In genomic region chr8:51428851-51429250, GRCm38 (mm10) we compare ENCODE assay signal across 16 mouse cellular contexts.
"Had no signal": no experiment of that assay in that cellular context is flagged by ENCODE, and none has a peak within 500 bp of the region (broad histone marks: within the 10 kb centered on the region; RNA-seq: fewer than 3 reads in every experiment).

No protein-coding gene starts in this region.

- H3K4me3 ChIP-seq: neural tube, embryonic 12.5 days; neural tube, embryonic 13.5 days; neural tube, embryonic 15.5 days; stomach, embryonic 15.5 days had no signal

- H3K4me1 ChIP-seq: neural tube, embryonic 12.5 days; neural tube, embryonic 13.5 days; neural tube, embryonic 15.5 days; stomach, embryonic 15.5 days had no signal

- DNase-seq: right cerebral cortex, adult 18-20 months; right cerebral cortex, postnatal 14 days; right cerebral cortex, postnatal 25 days; right cerebral cortex, postnatal 4 days; spleen, adult 18-20 months; thymus, adult 18-20 months; thymus, adult 2 months; thymus, postnatal 14 days; thymus, postnatal 25 days; thymus, postnatal 36 days; thymus, postnatal 4 days had no signal

- H3K9ac ChIP-seq: neural tube, embryonic 12.5 days; neural tube, embryonic 13.5 days; neural tube, embryonic 15.5 days; stomach, embryonic 15.5 days had no signal

- H3K36me3 ChIP-seq: neural tube, embryonic 12.5 days; neural tube, embryonic 13.5 days; neural tube, embryonic 15.5 days; stomach, embryonic 15.5 days had no signal

- H3K4me2 ChIP-seq: neural tube, embryonic 12.5 days; neural tube, embryonic 13.5 days; neural tube, embryonic 15.5 days; stomach, embryonic 15.5 days had no signal

- H3K27me3 ChIP-seq: neural tube, embryonic 12.5 days; neural tube, embryonic 13.5 days; neural tube, embryonic 15.5 days; stomach, embryonic 15.5 days had no signal

- H3K9me3 ChIP-seq: neural tube, embryonic 12.5 days; neural tube, embryonic 13.5 days; neural tube, embryonic 15.5 days; stomach, embryonic 15.5 days had no signal

- H3K27ac ChIP-seq: neural tube, embryonic 12.5 days; neural tube, embryonic 13.5 days; neural tube, embryonic 15.5 days; stomach, embryonic 15.5 days; stomach, postnatal 0 days had no signal
